8 mouse cellular contexts compared by ENCODE assay signal in genomic region chr6:94622983-94623382, GRCm38 (mm10).
DNase-seq lines count a peak whose midpoint lies in the region; ATAC-seq and TF ChIP-seq lines count a peak whose summit lies in the region.

No protein-coding gene starts in this region.

- ATAC-seq in embryonic facial prominence, embryonic 11.5 days (replicated peaks; ENCODE audit: insufficient number of reproducible peaks, low FRiP score, low TSS enrichment, low read depth): no peak; the same call in 1 of the 2 replicates
- peak; percentile 56; the same call in 1 of the 2 replicates for ATAC-seq in heart, embryonic 16.5 days (replicated peaks; ENCODE audit: extremely low read depth, insufficient read depth, low FRiP score)
- no peak for ATAC-seq in liver, postnatal 0 days

- no peak for TF ChIP-seq EP300 in liver, postnatal 0 days (IDR thresholded peaks at IDR 0.05; ENCODE audit: low read depth)

- TF ChIP-seq CTCF in liver, postnatal 0 days (IDR thresholded peaks at IDR 0.05; ENCODE audit: low read depth): peak; percentile 85

- no peak overlapping the region for H3K27ac ChIP-seq in embryonic facial prominence, embryonic 11.5 days (replicated peaks; ENCODE audit: low read depth, low read length)
- H3K27ac ChIP-seq in heart, embryonic 16.5 days (ENCODE audit: low read length): no peak overlapping the region
- no peak overlapping the region for H3K27ac ChIP-seq in liver, postnatal 0 days (ENCODE audit: low read depth)

- H3K36me3 ChIP-seq in embryonic facial prominence, embryonic 11.5 days (replicated peaks; ENCODE audit: control insufficient read depth, insufficient read depth, low read depth, low read length): peaks cover 6% of the 10 kb centered on the region
- peaks cover 17% of the 10 kb centered on the region for H3K36me3 ChIP-seq in heart, embryonic 16.5 days (ENCODE audit: control insufficient read depth, insufficient read depth)
- 0 out of 2 replicates have a peak, but pooled peaks cover 14% of the 10 kb centered on the region for H3K36me3 ChIP-seq in liver, postnatal 0 days (replicated peaks; ENCODE audit: insufficient read depth, low read length)

- no peaks in the 10 kb centered on the region; the same call in 1 of the 2 replicates for H3K4me1 ChIP-seq in embryonic facial prominence, embryonic 11.5 days (ENCODE audit: control insufficient read depth, insufficient read depth, low read length)
- H3K4me1 ChIP-seq in heart, embryonic 16.5 days (ENCODE audit: control insufficient read depth, insufficient read depth, low read length): peaks cover 13% of the 10 kb centered on the region
- no peaks in the 10 kb centered on the region for H3K4me1 ChIP-seq in liver, postnatal 0 days (ENCODE audit: insufficient read depth)

- no peak overlapping the region for H3K9ac ChIP-seq in embryonic facial prominence, embryonic 11.5 days (replicated peaks; ENCODE audit: low read length)
- no peak overlapping the region for H3K9ac ChIP-seq in heart, embryonic 16.5 days (ENCODE audit: low read length)
- H3K9ac ChIP-seq in liver, postnatal 0 days (replicated peaks): no peak overlapping the region

- no peaks in the 10 kb centered on the region for H3K9me3 ChIP-seq in embryonic facial prominence, embryonic 11.5 days (replicated peaks; ENCODE audit: control insufficient read depth, low read length)
- no peaks in the 10 kb centered on the region for H3K9me3 ChIP-seq in heart, embryonic 16.5 days (replicated peaks; ENCODE audit: control insufficient read depth, low read length)
- no peaks in the 10 kb centered on the region for H3K9me3 ChIP-seq in liver, postnatal 0 days (ENCODE audit: low read length)

- WGBS in embryonic facial prominence, embryonic 11.5 days: 85% methylated on average over 4 of the region's 4 CpGs
- 78% methylated on average over 4 of the region's 4 CpGs for WGBS in heart, embryonic 16.5 days
- WGBS in liver, postnatal 0 days (ENCODE audit: insufficient replicate concordance): 73% methylated on average over 4 of the region's 4 CpGs

- no peak overlapping the region for H3K4me3 ChIP-seq in embryonic facial prominence, embryonic 11.5 days (ENCODE audit: low read depth, low read length)
- H3K4me3 ChIP-seq in heart, embryonic 16.5 days (ENCODE audit: low read length): no peak overlapping the region
- H3K4me3 ChIP-seq in liver, postnatal 0 days (ENCODE audit: low read depth, low read length): no peak overlapping the region

- H3K4me2 ChIP-seq in embryonic facial prominence, embryonic 11.5 days (ENCODE audit: low read depth, low read length): no peak overlapping the region
- H3K4me2 ChIP-seq in heart, embryonic 16.5 days (ENCODE audit: low read depth, low read length): no peak overlapping the region
- H3K4me2 ChIP-seq in liver, postnatal 0 days (ENCODE audit: low read depth, low read length): no peak overlapping the region

- no peaks in the 10 kb centered on the region for H3K27me3 ChIP-seq in embryonic facial prominence, embryonic 11.5 days (ENCODE audit: control insufficient read depth, insufficient read depth, low read length)
- no peaks in the 10 kb centered on the region for H3K27me3 ChIP-seq in heart, embryonic 16.5 days (ENCODE audit: control insufficient read depth, insufficient read depth, low read length)
- H3K27me3 ChIP-seq in liver, postnatal 0 days (ENCODE audit: insufficient read depth, low read length): no peaks in the 10 kb centered on the region

- DNase-seq in CD8-positive naive resting alpha-beta T cell, adult 2 months (ENCODE audit: low read depth in 2 of 2, low spot score in 2 of 2): peak; percentile 52 to 57
- DNase-seq in adrenal gland, adult 18-20 months (ENCODE audit: low spot score in 2 of 2): peak; percentile 54 to 61
- DNase-seq in embryonic facial prominence, embryonic 11.5 days (ENCODE audit: low spot score): peak; percentile 71
- DNase-seq in kidney, postnatal 14 days: peak; percentile 78
- DNase-seq in liver, postnatal 0 days: peak; percentile 55
- peak; percentile 30 for DNase-seq in retina, adult 2 months (ENCODE audit: low read depth, low spot score)
- no peak for DNase-seq in c-Kit-positive CD71-positive TER-119-positive erythroid progenitor cells, embryonic 14.5 days (ENCODE audit: low spot score)
